Mouse (Mus musculus) olfactory bulb, adult 2 months (tissue): ENCODE data around the gene Rbm34.
"Not testable (repeated sequence)": the region's sequence is repeated elsewhere in the genome, so short reads cannot be mapped to it uniquely, and the experiment has no call there.

Experiments
- CTCF ChIP-seq: fragments of 200-500 bp; IDR thresholded peaks from 2 replicates; pipeline ENCODE4 v1.5.1; 2012; ENCODE audit warnings: low read depth, mild to moderate bottlenecking, low read length, moderate library complexity; ENCODE audit not compliant: insufficient read depth
- POLR2A ChIP-seq: fragments of 200-500 bp; IDR thresholded peaks from 2 replicates; pipeline ENCODE4 v1.6.1; 2012; ENCODE audit warnings: mild to moderate bottlenecking, low read depth, low read length, moderate library complexity; ENCODE audit not compliant: insufficient read depth

GRCm38 (mm10) chr8:126914107-126914490 is 56.8 kb downstream of the Rbm34 start:
- not testable (repeated sequence) for TF ChIP-seq POLR2A, CTCF
